Mouse (Mus musculus): ENCODE results near the gene Hist1h3e.
"Not testable (repeated sequence)": the region's sequence is repeated elsewhere in the genome, so short reads cannot be mapped to it uniquely, and the experiment has no call there.

The Hist1h3e gene

DNA sequence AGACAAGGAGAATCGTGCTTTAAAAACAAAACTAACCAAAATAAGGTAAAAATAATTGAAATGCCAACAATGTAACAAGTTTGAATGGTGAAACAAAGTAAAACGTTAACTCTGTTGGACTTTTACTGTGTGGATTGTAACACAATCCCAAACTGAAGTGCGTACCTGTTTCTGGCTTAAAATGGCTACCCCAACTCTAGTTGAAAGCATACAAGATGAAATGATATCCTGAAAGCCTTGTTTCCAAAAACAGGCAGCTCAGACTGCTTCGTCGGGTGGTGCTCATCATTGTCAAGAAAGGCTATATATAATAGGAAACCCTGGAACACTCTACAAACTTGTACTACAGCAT, 662 bp downstream of the Hist1h3e start:
- not testable (repeated sequence) for DNase-seq

DNA sequence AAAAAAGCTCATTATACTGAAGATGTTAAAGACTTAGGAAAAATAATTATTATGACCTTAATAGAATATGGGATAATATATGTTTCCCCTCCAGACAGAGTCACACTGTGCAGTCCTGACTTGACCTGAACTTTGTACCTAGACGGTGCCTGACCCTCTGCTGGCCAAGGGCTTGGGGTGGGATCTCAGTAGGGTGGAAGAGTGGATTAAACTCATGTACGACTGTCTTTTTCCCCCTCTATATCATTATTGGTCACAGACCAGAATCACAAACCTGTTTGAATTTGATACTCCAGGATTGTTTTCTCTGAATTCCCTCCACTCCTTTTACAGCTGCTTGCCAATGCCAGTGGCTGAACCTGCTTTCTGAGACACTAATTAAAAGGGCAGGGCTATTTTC, 1.5 kb downstream of the Hist1h3e start:
- not testable (repeated sequence) for DNase-seq

DNA sequence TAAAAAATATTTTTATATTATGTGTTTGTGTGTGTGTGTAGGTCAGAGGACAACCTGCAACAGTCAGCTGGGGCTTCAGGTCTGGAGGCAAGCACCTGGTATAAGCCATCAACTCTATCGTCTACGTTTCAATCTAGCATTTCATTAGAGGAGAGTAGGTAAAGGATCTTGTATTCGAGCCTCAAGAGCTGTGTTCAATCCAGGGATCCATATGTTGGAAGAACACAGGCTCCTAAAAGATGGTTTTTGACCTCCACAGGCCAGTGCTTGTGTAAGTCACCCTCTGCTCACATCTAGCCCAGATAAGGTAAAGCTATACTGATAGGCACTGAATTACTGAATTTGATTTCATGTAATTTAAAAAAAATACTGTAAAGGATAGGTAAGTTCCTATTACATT, 5.3 kb downstream of the Hist1h3e start:
- no peak for DNase-seq

DNA sequence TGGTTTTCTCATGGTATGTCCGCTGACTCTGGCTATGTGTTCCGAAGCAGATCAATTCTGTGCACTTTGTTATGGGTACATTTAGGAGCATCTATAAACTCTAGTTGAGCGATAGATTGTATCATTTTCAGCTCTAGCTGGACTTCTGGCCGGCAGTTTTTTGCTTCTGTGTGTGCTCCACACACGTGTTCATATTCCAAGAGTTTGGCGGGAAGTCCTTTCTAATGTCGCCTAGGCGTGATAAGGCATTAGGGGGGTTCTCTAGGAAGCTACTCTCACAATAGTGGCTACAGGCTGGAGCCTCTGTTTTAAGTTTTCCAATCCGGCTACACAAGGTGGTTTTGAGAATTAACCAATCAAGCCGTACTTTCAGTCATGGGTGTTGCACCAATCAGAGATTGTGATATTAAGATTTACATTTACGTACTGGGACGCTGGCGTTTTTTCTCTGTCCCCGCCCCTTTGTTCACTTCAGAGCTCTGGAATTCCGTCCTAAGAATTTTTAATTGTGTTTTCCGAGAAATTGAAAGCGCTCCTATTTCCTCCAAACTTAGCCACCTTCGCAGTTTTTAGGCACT, 6.2 kb downstream of the Hist1h3e start:
- DNase-seq, result peak in 1 of 2 experiments; percentile 72

DNA sequence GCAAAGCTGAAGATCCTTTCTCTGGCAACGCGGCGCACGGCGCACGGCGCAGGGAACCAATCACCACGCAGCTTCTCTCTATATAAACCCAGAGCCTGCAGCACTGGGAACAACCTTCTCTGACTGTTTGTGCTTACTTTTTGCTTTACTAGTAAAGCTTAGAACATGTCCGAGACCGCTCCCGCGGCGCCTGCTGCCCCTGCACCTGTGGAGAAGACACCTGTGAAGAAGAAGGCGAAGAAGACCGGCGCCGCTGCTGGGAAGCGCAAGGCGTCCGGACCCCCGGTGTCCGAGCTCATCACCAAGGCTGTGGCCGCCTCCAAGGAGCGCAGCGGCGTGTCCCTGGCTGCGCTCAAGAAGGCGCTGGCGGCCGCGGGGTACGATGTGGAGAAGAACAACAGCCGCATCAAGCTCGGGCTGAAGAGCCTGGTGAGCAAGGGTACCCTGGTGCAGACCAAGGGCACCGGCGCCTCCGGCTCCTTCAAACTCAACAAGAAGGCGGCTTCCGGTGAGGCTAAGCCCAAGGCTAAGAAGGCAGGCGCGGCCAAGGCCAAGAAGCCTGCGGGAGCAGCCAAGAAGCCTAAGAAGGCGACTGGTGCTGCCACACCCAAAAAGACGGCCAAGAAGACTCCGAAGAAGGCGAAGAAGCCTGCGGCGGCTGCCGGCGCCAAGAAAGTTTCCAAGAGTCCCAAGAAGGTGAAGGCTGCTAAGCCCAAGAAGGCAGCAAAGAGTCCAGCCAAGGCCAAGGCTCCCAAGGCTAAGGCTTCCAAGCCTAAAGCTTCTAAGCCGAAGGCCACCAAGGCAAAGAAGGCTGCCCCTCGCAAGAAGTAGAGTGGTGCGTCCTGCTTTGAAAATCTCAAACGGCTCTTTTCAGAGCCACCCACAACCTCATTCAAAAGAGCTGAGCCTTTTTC, 7.0 kb downstream of the Hist1h3e start:
- peak; percentile 81 to 89 for DNase-seq

DNA sequence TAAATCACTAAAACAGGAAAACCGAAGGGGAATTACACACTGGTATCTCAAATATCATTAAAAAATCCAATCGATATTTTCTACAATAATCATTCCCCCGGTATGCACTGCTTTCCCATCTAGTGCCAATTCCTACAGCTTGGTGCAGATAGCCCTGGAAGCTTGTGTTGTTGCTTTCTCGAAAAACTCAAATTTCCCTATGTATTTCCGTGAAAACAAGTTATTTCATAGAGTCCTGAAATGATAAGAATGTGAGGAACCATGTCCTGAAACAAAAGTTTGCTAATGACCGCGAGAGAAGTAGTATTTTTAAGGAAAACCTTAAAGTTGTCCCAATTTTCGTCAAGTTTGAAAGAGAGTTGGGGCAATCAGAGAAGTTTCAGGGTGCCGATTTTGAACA, 7.8 kb downstream of the Hist1h3e start:
- no peak for DNase-seq

DNA sequence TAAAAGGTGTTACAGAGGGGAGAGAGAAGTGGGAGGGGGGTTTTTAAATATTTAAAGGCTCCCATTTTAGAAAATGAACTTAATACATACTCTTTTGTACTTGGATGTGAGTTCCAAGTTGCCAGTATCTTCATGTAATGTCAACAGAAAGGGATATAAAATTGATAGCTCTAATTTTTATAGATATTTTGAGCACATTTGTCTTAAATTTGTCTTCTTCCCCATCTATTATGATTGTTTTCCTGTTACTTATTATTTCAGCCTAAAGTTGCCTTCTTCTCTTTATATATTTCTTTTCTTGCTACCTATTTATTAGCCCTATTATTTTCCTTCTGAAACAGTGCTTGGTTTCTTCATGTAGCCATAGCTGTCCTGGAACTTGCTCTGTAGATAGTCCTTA, 9.2 kb downstream of the Hist1h3e start, which contains the start of gene Hist1h1d:
TSS of gene Hist1h1d (plus strand) at position 301 of the 400 bp plus-strand sequence.
- DNase-seq, result no peak

DNA sequence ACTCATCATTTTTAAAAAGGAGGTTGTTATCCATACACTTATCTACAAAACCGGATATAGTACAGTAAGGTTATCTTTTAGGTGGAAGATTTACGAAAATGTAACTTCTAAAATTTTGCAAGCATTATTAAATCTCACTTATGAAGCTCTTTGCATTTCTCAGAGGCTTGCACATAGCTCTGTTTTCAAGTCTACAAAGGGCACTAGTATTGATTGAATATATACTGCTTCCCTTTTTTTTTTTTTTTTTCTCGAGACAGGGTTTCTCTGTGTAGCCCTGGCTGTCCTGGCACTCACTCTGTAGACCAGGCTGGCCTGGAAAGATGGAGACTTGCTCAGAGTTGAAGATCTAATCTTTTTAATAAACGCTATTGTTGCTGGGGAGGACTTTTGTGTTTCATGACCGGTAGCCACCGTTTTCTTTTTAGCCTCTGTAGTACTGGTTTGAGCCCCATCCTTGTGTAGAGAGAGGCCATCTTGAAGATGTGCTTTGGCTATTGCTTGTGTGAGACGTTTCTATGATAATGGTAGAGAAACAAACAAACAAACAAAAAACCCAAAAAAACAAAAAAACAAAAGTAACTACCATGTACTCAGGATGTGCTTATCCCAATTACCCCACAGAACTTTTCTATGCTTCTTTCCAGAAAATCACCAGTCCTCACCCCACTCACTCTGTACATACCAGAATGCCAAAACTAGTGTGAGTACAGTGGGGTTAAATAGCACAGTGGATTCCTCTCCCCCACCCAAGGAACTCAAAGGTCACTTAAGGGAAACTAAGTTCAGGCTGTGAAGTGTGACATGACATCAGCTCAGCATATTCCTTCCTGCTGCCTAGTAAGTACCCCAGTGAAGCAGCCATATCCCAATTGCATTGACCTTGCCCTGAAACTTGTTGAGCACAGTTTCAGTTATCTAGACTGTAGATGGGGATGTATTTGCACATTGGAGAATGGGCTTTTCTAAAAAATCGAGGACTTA, 9.9 kb downstream of the Hist1h3e start:
- DNase-seq, result no peak

DNA sequence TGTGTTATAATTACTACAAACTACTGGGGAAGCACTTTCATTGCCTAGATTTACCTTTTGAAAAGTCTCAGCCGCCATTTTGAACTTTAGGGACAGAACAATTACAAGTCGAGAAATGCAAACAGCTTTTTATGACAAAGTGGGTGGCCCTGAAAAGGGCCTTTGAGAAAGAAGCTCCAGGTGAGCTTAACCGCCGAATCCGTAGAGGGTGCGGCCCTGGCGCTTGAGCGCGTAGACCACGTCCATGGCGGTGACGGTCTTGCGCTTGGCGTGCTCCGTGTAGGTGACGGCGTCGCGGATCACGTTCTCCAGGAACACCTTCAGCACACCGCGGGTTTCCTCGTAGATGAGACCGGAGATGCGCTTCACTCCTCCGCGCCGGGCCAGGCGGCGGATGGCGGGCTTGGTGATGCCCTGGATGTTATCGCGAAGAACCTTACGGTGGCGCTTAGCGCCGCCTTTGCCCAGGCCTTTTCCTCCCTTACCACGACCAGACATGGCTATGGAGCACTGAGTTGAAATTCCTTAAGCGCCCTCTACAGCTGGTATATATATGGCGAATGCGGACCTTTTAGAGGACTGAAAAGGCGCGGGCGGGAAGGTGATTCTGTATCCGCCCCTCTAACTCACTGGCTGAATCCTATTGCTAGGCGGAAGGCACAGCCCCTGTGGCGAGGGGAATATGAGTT, 10.9 kb downstream of the Hist1h3e start, which contains the start of gene Hist1h4f:
TSS of gene Hist1h4f (minus strand) at position 503 of the 689 bp plus-strand sequence.
- peak; percentile 77 to 88 for DNase-seq

DNA sequence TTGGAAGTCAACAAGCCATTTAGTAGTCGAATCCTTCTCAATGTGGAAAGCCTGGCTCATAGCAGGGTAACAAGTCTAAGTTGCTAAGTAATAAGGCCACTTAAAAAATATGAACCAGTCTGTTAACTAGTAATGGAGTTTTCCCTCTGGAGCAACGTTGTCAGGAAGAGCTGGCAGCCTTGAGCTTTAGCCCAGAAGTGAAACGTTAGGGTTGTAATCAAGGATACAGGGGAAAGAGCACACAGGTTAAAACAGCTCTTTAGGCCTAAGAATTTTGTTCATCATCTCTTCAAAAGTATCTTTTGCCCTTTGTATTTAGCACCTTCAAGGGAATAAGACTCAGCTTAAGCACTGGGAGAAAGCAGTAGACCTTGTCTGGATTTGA, 11.4 kb downstream of the Hist1h3e start:
- DNase-seq, result no peak

DNA sequence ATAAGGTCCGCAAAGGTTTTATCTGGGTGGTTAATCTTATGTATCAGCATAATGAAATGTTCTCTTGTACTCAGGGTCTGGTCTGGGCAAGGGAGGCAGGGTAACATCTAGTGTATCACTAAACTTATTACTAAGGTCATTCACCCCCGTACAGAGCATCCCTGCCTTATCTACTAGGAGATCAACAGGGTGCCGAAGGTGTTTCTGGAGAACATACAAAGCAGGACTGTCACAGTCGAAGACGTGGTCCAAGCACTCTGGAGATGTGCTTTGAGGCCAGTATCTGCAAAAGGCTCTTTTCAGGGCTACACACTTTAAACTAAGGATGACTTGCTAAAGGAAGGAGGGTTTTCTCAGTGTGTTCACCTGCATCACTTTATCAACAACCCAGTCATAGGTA, 15.5 kb downstream of the Hist1h3e start:
- no peak for DNase-seq

DNA sequence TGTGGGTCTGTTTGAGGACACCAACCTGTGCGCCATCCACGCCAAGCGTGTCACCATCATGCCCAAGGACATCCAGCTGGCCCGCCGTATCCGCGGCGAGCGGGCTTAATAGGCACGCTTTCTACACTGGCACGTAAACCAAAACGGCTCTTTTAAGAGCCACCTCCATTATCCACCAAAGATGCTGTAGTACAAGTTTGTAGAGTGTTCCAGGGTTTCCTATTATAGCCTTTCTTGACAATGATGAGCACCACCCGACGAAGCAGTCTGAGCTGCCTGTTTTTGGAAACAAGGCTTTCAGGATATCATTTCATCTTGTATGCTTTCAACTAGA, 17.4 kb downstream of the Hist1h3e start:
- DNase-seq, result not testable (repeated sequence)

DNA sequence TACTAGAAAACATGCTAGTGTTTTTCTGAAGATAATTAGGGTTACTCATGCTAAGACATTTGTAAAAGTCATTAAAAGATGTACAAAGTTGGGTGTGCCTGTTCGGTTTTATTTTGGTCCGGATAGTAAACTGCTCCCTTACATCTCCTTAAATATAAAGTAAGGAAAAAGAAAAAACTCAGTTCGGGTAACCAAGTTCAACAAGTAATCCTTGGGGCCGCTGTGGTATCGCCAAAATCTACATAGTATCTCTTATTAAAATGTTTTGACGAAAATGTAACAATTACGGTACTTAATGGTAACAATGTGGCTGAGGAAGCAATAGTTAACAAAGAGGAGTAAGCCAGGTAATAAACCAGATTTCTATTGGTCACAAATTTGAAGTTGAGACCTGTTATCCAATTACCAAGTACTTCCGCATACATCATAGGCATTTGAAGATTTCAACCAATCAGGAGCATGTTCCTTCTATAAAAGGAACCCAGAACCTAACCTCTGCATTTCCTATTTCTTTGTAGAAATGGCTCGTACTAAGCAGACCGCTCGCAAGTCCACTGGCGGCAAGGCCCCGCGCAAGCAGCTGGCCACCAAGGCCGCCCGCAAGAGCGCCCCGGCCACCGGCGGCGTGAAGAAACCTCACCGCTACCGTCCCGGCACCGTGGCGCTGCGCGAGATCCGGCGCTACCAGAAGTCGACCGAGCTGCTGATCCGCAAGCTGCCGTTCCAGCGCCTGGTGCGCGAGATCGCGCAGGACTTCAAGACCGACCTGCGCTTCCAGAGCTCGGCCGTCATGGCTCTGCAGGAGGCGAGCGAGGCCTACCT, 18.0 kb downstream of the Hist1h3e start, which contains the start of gene Hist1h3f:
TSS of gene Hist1h3f (plus strand) at position 88 of the 822 bp plus-strand sequence.
- DNase-seq, result peak; percentile 55 to 72

DNA sequence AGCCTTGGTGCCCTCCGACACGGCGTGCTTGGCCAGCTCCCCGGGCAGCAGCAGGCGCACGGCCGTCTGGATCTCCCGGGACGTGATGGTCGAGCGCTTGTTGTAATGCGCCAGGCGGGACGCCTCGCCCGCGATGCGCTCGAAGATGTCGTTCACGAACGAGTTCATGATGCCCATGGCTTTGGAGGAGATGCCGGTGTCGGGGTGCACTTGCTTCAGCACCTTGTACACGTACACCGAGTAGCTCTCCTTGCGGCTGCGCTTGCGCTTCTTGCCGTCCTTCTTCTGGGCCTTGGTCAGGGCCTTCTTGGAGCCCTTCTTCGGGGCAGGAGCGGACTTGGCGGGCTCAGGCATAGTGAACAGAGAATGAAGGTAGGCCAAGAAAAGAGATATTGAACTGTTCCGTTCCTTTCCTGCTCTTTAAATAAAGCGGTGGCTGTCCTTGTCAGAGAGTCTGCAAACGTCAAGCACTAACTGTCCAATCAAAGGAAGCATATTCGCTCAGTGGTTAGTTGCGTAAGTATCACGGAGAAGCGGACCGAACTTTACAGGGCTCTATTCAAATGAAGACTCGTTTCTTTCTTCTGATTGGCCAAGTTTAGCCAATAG, 19.1 kb downstream of the Hist1h3e start, which contains the start of gene Hist1h2bh:
TSS of gene Hist1h2bh (minus strand) at position 394 of the 609 bp plus-strand sequence.
- peak; percentile 49 to 78 for DNase-seq

DNA sequence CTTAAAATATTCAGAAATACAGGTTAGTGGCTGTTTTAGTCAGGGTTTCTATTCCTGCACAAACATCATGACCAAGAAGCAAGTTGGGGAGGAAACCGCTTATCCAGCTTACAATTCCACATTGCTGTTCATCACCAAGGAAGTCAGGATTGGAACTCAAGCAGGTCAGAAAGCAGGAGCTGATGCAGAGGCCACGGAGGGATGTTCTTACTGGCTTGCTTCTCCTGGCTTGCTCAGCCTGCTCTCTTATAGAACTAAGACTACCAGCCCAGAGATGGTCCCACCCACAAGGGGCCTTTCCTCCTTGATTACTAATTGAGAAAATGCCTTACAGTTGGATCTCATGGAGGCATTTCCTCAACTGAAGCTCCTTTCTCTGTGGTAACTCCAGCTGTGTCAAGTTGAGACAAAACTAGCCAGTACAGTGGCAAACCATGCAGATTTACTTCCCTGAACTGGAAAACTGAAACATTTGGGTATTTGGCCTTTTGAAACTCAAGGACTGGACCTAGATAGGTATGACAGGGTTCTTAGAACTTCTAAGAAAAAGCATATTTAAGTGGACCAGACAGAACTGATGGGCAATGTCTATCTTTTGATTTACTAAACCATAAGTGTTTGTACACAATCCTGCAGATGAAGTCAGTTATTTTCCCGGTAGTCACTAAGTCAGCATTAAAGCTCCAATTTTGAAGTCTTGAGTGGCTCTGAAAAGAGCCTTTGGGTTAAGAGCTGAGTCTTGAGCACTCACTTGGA, 19.8 kb downstream of the Hist1h3e start:
- DNase-seq, result not testable (repeated sequence)

DNA sequence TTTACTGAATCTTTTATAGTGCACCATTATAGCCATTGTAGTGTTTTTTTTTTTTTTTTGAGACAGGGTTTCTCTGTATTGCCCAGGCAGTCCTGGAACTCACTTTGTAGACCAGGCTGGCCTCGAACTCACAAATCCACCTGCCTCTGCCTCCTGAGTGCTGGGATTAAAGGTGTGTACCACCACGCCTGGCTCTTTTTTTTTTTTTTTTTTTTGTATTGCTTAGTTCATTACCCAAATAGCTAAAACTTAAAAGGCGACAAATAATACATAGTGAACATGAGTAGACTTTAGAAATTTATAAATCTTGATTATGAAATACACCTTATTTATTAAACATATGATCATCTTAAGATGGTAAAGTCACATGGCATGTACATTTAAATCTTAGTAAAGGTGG, 20.7 kb downstream of the Hist1h3e start:
- DNase-seq, result no peak

DNA sequence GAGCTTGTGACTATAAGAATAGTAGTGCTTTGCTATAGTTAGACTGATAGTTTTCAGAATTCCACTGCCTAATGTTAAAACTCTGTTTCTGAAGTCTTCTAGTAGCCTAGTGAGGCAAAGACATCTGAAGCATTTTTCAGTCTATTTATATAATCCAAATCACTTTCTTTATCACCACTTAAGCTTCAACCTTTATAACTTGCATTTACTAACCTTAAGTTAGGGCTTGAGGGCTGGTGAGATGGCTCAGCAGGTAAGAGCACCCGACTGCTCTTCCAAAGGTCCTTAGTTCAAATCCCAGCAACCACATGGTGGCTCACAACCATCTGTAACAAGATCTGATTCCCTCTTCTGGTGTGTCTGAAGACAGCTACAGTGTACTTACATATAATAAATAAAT, 22.3 kb downstream of the Hist1h3e start:
- not testable (repeated sequence) for DNase-seq

DNA sequence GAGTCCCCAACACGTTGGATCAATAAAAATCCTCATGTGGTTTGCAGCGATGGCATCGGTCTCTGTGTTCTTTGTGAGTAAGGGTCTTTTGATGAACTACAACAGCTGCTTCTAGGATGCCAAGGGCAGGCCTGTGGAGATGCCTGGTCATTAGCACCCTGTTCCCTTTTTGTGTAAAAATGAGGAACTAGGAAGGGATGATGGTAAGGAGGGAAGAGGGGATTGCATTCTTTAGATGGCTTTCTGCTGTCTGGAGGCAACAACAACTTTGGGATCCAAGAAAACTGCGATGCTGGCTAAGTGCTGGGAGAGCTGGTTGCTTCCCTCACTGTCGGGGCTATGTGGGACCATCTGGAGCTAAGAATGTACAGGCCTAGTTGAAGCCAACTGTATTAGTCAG, 23.9 kb downstream of the Hist1h3e start:
- DNase-seq, result no peak

DNA sequence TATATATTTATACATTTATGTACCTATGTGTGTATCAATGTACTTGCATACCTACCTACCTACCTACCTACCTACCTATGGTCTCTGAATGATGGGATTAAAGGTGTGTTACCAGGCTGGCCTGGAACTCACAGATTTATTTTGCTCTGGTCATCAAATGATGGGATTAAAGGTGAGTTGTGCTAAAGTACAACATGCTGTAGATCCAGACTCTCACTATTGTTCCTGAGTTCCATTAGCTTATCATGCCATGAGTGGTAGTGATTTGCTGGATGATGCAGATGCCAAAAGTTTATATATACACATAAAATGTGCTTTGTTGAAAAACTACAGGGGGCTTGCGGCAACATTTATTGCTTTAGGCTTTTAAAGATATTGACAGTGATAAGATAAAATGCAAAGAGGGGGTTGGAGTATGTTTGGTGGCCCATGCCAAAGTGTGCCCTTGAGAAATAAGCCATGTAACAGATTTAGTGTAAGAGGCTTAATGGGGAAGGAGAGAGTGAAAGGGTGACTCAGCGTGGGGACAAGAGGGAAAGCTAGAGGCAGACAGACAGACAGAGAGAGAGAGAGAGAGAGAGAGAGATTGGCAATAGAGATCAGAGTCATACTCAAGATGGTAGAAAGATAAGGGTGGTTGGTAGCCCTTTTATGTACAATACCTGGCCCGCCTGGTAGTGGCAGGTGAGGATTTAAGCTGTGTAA, 25.0 kb downstream of the Hist1h3e start:
- DNase-seq, result no peak
